Mouse (Mus musculus) MEL (cell line): ENCODE data around the gene Phb. TPM values are rescaled to one million over a fixed set of nuclear protein-coding genes. Genes with fewer than 3 reads are reported as not detected.

Experiments used
- DNase-seq: peaks from one replicate; pipeline ENCODE4 v3.0.0; 2011; ENCODE audit warnings: low read depth, low spot score
- H3K27ac ChIP-seq: 2 replicates; pipeline ENCODE4 v1.5.1; 2012; ENCODE audit warnings: low read depth, mild to moderate bottlenecking, control low read depth, low read length, moderate library complexity; ENCODE audit not compliant: control insufficient read depth
- H3K27me3 ChIP-seq, 2 experiments: fragments of 150-350 bp in 1 of 2; sonication (generic) in 1 of 2; 2 replicates each; pipeline ENCODE4 v1.6.1; 2012; ENCODE audit warnings: low read length in 2 of 2, mild to moderate bottlenecking in 2 of 2, improper control_type of control experiment in 1 of 2, moderate library complexity in 1 of 2; ENCODE audit not compliant: insufficient read depth in 2 of 2, control insufficient read depth in 1 of 2
- H3K36me3 ChIP-seq, 2 experiments: 2 replicates each; pipeline ENCODE4 v1.6.1; 2012 to 2014; ENCODE audit warnings: low read length in 2 of 2, improper control_type of control experiment in 1 of 2, inconsistent platforms in 1 of 2, mild to moderate bottlenecking in 1 of 2; ENCODE audit not compliant: insufficient read depth in 2 of 2, control insufficient read depth in 1 of 2
- H3K4me1 ChIP-seq, 2 experiments: fragments of 150-350 bp in 1 of 2; sonication (generic) in 1 of 2; 2 replicates each; pipeline ENCODE4 v1.6.1; 2012; ENCODE audit warnings: low read length in 2 of 2, improper control_type of control experiment in 1 of 2, mild to moderate bottlenecking in 1 of 2; ENCODE audit not compliant: insufficient read depth in 2 of 2, control insufficient read depth in 1 of 2
- H3K4me3 ChIP-seq, 2 experiments: fragments of 150-350 bp in 1 of 2; sonication (generic) in 1 of 2; 2 replicates each; pipeline ENCODE4 v1.5.1; 2012; ENCODE audit warnings: low read depth in 2 of 2, low read length in 2 of 2, mild to moderate bottlenecking in 2 of 2, moderate library complexity in 2 of 2, control low read depth in 1 of 2, improper control_type of control experiment in 1 of 2; ENCODE audit not compliant: control insufficient read depth in 1 of 2, insufficient read depth in 1 of 2
- H3K79me2 ChIP-seq: 2 replicates; pipeline ENCODE4 v1.6.1; 2012; ENCODE audit warnings: mild to moderate bottlenecking, low read length, moderate library complexity; ENCODE audit not compliant: control insufficient read depth, poor library complexity, insufficient read depth
- H3K9ac ChIP-seq: 2 replicates; pipeline ENCODE4 v1.6.1; 2012; ENCODE audit warnings: low read depth, mild to moderate bottlenecking, control low read depth, low read length, moderate library complexity; ENCODE audit not compliant: control insufficient read depth, poor library complexity, severe bottlenecking
- H3K9me3 ChIP-seq: fragments of 150-350 bp; sonication (generic); replicated peaks from 2 replicates; pipeline ENCODE4 v1.6.1; 2012; ENCODE audit warnings: mild to moderate bottlenecking, low read length, improper control_type of control experiment, moderate library complexity; ENCODE audit not compliant: insufficient read depth
- BHLHE40 ChIP-seq: IDR thresholded peaks from 2 replicates; pipeline ENCODE4 v1.6.1; 2012; ENCODE audit warnings: low read depth, mild to moderate bottlenecking, inconsistent platforms, low read length, improper control_type of control experiment, borderline replicate concordance
- CHD1 ChIP-seq: IDR thresholded peaks from 2 replicates; pipeline ENCODE4 v1.6.1; 2012; ENCODE audit warnings: low read depth, mild to moderate bottlenecking, inconsistent platforms, low read length, improper control_type of control experiment
- CHD2 ChIP-seq: IDR thresholded peaks from 2 replicates; pipeline ENCODE4 v1.6.1; 2011; ENCODE audit warnings: low read length, improper control_type of control experiment
- CTCF ChIP-seq, 3 experiments: IDR thresholded peaks in 2 of 3; conservative IDR thresholded peaks in 1 of 3; 2 replicates each; pipeline ENCODE4 v1.5.1; 2011 to 2012; ENCODE audit warnings: low read length in 3 of 3, low read depth in 2 of 3, mild to moderate bottlenecking in 2 of 3, improper control_type of control experiment in 1 of 3, inconsistent platforms in 1 of 3, mixed read lengths in 1 of 3, moderate library complexity in 1 of 3; ENCODE audit not compliant: control insufficient read depth in 1 of 3, insufficient read depth in 1 of 3, poor library complexity in 1 of 3, severe bottlenecking in 1 of 3
- E2F4 ChIP-seq: IDR thresholded peaks from 2 replicates; pipeline ENCODE4 v1.6.1; 2011; ENCODE audit warnings: low read depth, low read length, improper control_type of control experiment, borderline replicate concordance
- ELF1 ChIP-seq: IDR thresholded peaks from 2 replicates; pipeline ENCODE4 v1.6.1; 2014; ENCODE audit warnings: low read depth, mild to moderate bottlenecking, inconsistent platforms, low read length, improper control_type of control experiment, moderate library complexity
- EP300 ChIP-seq, 2 experiments: IDR thresholded peaks; 2 replicates each; pipeline ENCODE4 v1.6.1; 2011; ENCODE audit warnings: improper control_type of control experiment in 2 of 2, low read length in 2 of 2, low read depth in 1 of 2, mild to moderate bottlenecking in 1 of 2
- ETS1 ChIP-seq: IDR thresholded peaks from 2 replicates; pipeline ENCODE4 v1.6.1; 2012; ENCODE audit warnings: low read depth, mild to moderate bottlenecking, inconsistent platforms, low read length, improper control_type of control experiment, moderate library complexity
- GABPA ChIP-seq: IDR thresholded peaks from 2 replicates; pipeline ENCODE4 v1.6.1; 2012; ENCODE audit warnings: low read depth, mild to moderate bottlenecking, inconsistent platforms, low read length, improper control_type of control experiment, moderate library complexity
- GATA1 ChIP-seq: IDR thresholded peaks from 2 replicates; pipeline ENCODE4 v1.6.1; 2011; ENCODE audit warnings: low read depth, low read length, improper control_type of control experiment
- HCFC1 ChIP-seq: IDR thresholded peaks from 2 replicates; pipeline ENCODE4 v1.6.1; 2012; ENCODE audit warnings: low read depth, mild to moderate bottlenecking, inconsistent platforms, low read length, improper control_type of control experiment, moderate library complexity
- JUND ChIP-seq: IDR thresholded peaks from 2 replicates; pipeline ENCODE4 v1.6.1; 2011; ENCODE audit warnings: low read depth, mild to moderate bottlenecking, improper control_type of control experiment, low read length
- MAFK ChIP-seq: IDR thresholded peaks from 2 replicates; pipeline ENCODE4 v1.6.1; 2011; ENCODE audit warnings: low read depth, mild to moderate bottlenecking, low read length, improper control_type of control experiment, borderline replicate concordance
- MAX ChIP-seq: IDR thresholded peaks from 2 replicates; pipeline ENCODE4 v1.6.1; 2011; ENCODE audit warnings: low read length, improper control_type of control experiment
- MAZ ChIP-seq: IDR thresholded peaks from 2 replicates; pipeline ENCODE4 v1.6.1; 2012; ENCODE audit warnings: low read depth, mild to moderate bottlenecking, inconsistent platforms, low read length, improper control_type of control experiment
- MEF2A ChIP-seq: IDR thresholded peaks from 2 replicates; pipeline ENCODE4 v1.6.1; 2014; ENCODE audit warnings: low read depth, mild to moderate bottlenecking, inconsistent platforms, low read length, improper control_type of control experiment; ENCODE audit not compliant: poor library complexity, insufficient replicate concordance, severe bottlenecking; ENCODE audit errors: extremely low read depth
- MXI1 ChIP-seq: IDR thresholded peaks from 2 replicates; pipeline ENCODE4 v1.6.1; 2011; ENCODE audit warnings: mild to moderate bottlenecking, low read depth, low read length, improper control_type of control experiment
- MYB ChIP-seq: IDR thresholded peaks from 2 replicates; pipeline ENCODE4 v1.6.1; 2011; ENCODE audit warnings: mild to moderate bottlenecking, low read depth, low read length, improper control_type of control experiment
- MYC ChIP-seq: IDR thresholded peaks from 2 replicates; pipeline ENCODE4 v1.6.1; 2011; ENCODE audit warnings: low read depth, mild to moderate bottlenecking, low read length, improper control_type of control experiment, moderate library complexity
- NELFE ChIP-seq: IDR thresholded peaks from 2 replicates; pipeline ENCODE4 v1.6.1; 2011; ENCODE audit warnings: low read depth, low read length, improper control_type of control experiment
- NRF1 ChIP-seq: IDR thresholded peaks from 2 replicates; pipeline ENCODE4 v1.6.1; 2014; ENCODE audit warnings: low read depth, mild to moderate bottlenecking, inconsistent platforms, low read length, improper control_type of control experiment, moderate library complexity; ENCODE audit not compliant: poor library complexity, insufficient read depth, severe bottlenecking
- POLR2A ChIP-seq, 2 experiments: IDR thresholded peaks; 2 replicates each; pipeline ENCODE4 v1.6.1; 2011 to 2012; ENCODE audit warnings: low read length in 2 of 2, mild to moderate bottlenecking in 2 of 2, control low read depth in 1 of 2, improper control_type of control experiment in 1 of 2, low read depth in 1 of 2, moderate library complexity in 1 of 2; ENCODE audit not compliant: control insufficient read depth in 1 of 2, insufficient read depth in 1 of 2, poor library complexity in 1 of 2
- POLR2AphosphoS2 ChIP-seq: IDR thresholded peaks from 2 replicates; pipeline ENCODE4 v1.6.1; 2011; ENCODE audit warnings: low read length, improper control_type of control experiment
- POLR2AphosphoS5 ChIP-seq: IDR thresholded peaks from 2 replicates; pipeline ENCODE4 v1.6.1; 2012; ENCODE audit warnings: low read depth, borderline replicate concordance, mild to moderate bottlenecking, inconsistent platforms, low read length, moderate library complexity, mixed read lengths
- RCOR1 ChIP-seq: IDR thresholded peaks from 2 replicates; pipeline ENCODE4 v1.6.1; 2012; ENCODE audit warnings: low read depth, mild to moderate bottlenecking, inconsistent platforms, low read length, improper control_type of control experiment
- SIN3A ChIP-seq: IDR thresholded peaks from 2 replicates; pipeline ENCODE4 v1.6.1; 2012; ENCODE audit warnings: low read length, improper control_type of control experiment, inconsistent platforms
- SMC3 ChIP-seq: IDR thresholded peaks from 2 replicates; pipeline ENCODE4 v1.6.1; 2011; ENCODE audit warnings: low read depth, low read length, improper control_type of control experiment
- TAL1 ChIP-seq: IDR thresholded peaks from 2 replicates; pipeline ENCODE4 v1.6.1; 2012; ENCODE audit warnings: mild to moderate bottlenecking, inconsistent platforms, low read length, moderate library complexity, mixed read lengths
- TBP ChIP-seq: IDR thresholded peaks from 2 replicates; pipeline ENCODE4 v1.8.0; 2011; ENCODE audit warnings: low read depth, low read length, improper control_type of control experiment
- UBTF ChIP-seq: IDR thresholded peaks from 2 replicates; pipeline ENCODE4 v1.6.1; 2012; ENCODE audit warnings: low read depth, mild to moderate bottlenecking, inconsistent platforms, low read length, improper control_type of control experiment, moderate library complexity, borderline replicate concordance; ENCODE audit not compliant: insufficient read depth
- USF1 ChIP-seq: IDR thresholded peaks from 2 replicates; pipeline ENCODE4 v1.6.1; 2014; ENCODE audit warnings: low read depth, mild to moderate bottlenecking, inconsistent platforms, low read length, improper control_type of control experiment, moderate library complexity
- USF2 ChIP-seq, 2 experiments: IDR thresholded peaks; 2 replicates each; pipeline ENCODE4 v1.6.1; 2011 to 2012; ENCODE audit warnings: improper control_type of control experiment in 2 of 2, low read length in 2 of 2, borderline replicate concordance in 1 of 2, inconsistent platforms in 1 of 2, low read depth in 1 of 2, mild to moderate bottlenecking in 1 of 2; ENCODE audit not compliant: insufficient read depth in 1 of 2
- ZC3H11A ChIP-seq: IDR thresholded peaks from 2 replicates; pipeline ENCODE4 v1.6.1; 2012; ENCODE audit warnings: low read depth, mild to moderate bottlenecking, inconsistent platforms, low read length, improper control_type of control experiment
- ZKSCAN1 ChIP-seq: IDR thresholded peaks from 2 replicates; pipeline ENCODE4 v1.6.1; 2012; ENCODE audit warnings: low read depth, mild to moderate bottlenecking, inconsistent platforms, low read length, improper control_type of control experiment, moderate library complexity
- ZMIZ1 ChIP-seq: IDR thresholded peaks from 2 replicates; pipeline ENCODE4 v1.6.1; 2012; ENCODE audit warnings: low read depth, mild to moderate bottlenecking, inconsistent platforms, low read length, improper control_type of control experiment, moderate library complexity
- ZNF384 ChIP-seq: IDR thresholded peaks from 2 replicates; pipeline ENCODE4 v1.6.1; 2012; ENCODE audit warnings: low read depth, mild to moderate bottlenecking, inconsistent platforms, low read length, improper control_type of control experiment
- polyA plus RNA-seq, 2 experiments: library from polyadenylated mRNA; stranded (reverse) in 1 of 2; unstranded in 1 of 2; fragments of >175 nt in 1 of 2; fragments of >200 nt in 1 of 2; gene quantifications; 2 replicates each; pipeline versions ENCODE4 v1.2.1 to v1.2.4; 2012; ENCODE audit warnings: low replicate concordance in 2 of 2, low read depth in 1 of 2; ENCODE audit not compliant: insufficient read length in 2 of 2, insufficient read depth in 1 of 2, missing spikeins in 1 of 2
- total RNA-seq: library from RNA; depleted of rRNA; stranded (reverse); fragments of 300-350 nt; gene quantifications from 2 replicates; pipeline ENCODE4 v1.2.3, GENCODE M21; 2012

The Phb gene
- total and polyA plus RNA-seq, 3 experiments: 302 to 788 TPM; not detected in 1

DNA sequence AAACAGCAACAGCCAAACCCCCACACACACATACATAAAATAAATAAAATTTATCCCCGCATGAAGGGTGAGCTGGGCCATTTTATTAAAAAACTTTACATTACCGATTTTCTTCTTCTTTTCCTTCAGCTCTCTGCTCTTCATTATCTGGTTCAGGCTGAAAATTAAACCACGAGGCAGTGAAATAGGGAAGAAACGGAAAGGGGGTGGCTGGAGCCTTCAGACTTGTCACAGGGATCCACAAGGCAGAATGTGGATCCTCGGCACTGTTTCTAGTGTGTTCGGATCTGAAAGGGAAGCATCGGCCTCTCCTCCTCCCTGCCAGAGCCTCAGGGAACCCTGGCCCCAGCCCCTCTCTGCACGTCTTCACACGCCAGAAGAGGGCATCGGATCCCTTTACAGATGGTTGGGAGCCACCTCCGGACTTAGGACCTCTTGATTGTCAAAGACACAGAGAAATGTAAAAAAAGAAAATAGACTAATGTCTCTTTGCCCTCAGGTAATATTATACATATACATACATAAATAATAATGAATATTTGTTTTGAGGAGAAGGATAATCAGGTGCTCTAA is 20.4 kb downstream of the Phb start:
- Histone ChIP-seq H3K9ac (peak overlapping the region; percentile 76), H3K27me3 (no peaks in the 10 kb centered on the region), H3K4me1 (peaks cover 11 to 43% of the 10 kb centered on the region in 2 experiments), H3K4me3 (peak overlapping the region; percentile 51 to 63), H3K79me2 (no peaks in the 10 kb centered on the region; the same call in 1 of the 2 replicates), H3K27ac (peak overlapping the region; percentile 85), H3K9me3 (no peaks in the 10 kb centered on the region), H3K36me3 (peaks cover 0 to 23% of the 10 kb centered on the region in 2 experiments; a peak in 2 of 4 replicates)
- DNase-seq: peak; percentile 87
- no peak; the same call in 1 of the 2 replicates for TF ChIP-seq CHD1
- TF ChIP-seq MXI1: peak; percentile 86
- TF ChIP-seq CHD2: no peak
- 0 out of 2 replicates have a peak, but pooled peaks have one; percentile 21 for TF ChIP-seq ZNF384
- peak; percentile 91 for TF ChIP-seq MYC
- no peak; the same call in 1 of the 2 replicates for TF ChIP-seq ETS1
- no peak for TF ChIP-seq ZKSCAN1
- TF ChIP-seq ZMIZ1: no peak
- TF ChIP-seq MAX: no peak
- peak in 1 of 2 experiments; percentile 50; a peak in 2 of 4 replicates for TF ChIP-seq POLR2A (IDR thresholded peaks at IDR 0.05; ENCODE audit: control insufficient read depth in 1 of 2, insufficient read depth in 1 of 2, low read depth in 1 of 2, low read length in 2 of 2, poor library complexity in 1 of 2)
- TF ChIP-seq JUND: no peak
- TF ChIP-seq SMC3: peak; percentile 69
- TF ChIP-seq MYB: no peak
- no peak for TF ChIP-seq USF2 (IDR thresholded peaks at IDR 0.05; ENCODE audit: borderline replicate concordance in 1 of 2, insufficient read depth in 1 of 2, low read depth in 1 of 2, low read length in 2 of 2)
- no peak for TF ChIP-seq UBTF
- no peak for TF ChIP-seq TAL1
- TF ChIP-seq MAFK: no peak
- no peak for TF ChIP-seq ELF1
- TF ChIP-seq TBP: peak; percentile 84
- no peak for TF ChIP-seq HCFC1
- no peak for TF ChIP-seq BHLHE40
- TF ChIP-seq RCOR1: peak; percentile 23; the same call in 1 of the 2 replicates
- TF ChIP-seq MAZ: no peak
- TF ChIP-seq USF1: no peak
- 0 out of 2 replicates have a peak, but pooled peaks have one; percentile 29 for TF ChIP-seq NELFE
- TF ChIP-seq NRF1: no peak
- TF ChIP-seq CTCF (IDR thresholded peaks at IDR 0.05 in 2 of 3, conservative IDR thresholded peaks at IDR 0.05 in 1 of 3; ENCODE audit: control insufficient read depth in 1 of 3, insufficient read depth in 1 of 3, low read depth in 2 of 3, low read length in 3 of 3, poor library complexity in 1 of 3, severe bottlenecking in 1 of 3): peak; percentile 14 to 69 (median 67); a peak in 4 of 6 replicates
- TF ChIP-seq POLR2AphosphoS5: no peak
- peak in 1 of 2 experiments; percentile 40; a peak in 1 of 4 replicates for TF ChIP-seq EP300 (IDR thresholded peaks at IDR 0.05; ENCODE audit: low read depth in 1 of 2, low read length in 2 of 2)
- no peak for TF ChIP-seq POLR2AphosphoS2
- no peak for TF ChIP-seq GABPA
- TF ChIP-seq GATA1: peak; percentile 16; the same call in 1 of the 2 replicates
- peak; percentile 81 for TF ChIP-seq ZC3H11A
- no peak for TF ChIP-seq MEF2A
- peak; percentile 71 for TF ChIP-seq SIN3A
- no peak for TF ChIP-seq E2F4
